Mouse (Mus musculus): ENCODE data around the gene Chst13.

DNA sequence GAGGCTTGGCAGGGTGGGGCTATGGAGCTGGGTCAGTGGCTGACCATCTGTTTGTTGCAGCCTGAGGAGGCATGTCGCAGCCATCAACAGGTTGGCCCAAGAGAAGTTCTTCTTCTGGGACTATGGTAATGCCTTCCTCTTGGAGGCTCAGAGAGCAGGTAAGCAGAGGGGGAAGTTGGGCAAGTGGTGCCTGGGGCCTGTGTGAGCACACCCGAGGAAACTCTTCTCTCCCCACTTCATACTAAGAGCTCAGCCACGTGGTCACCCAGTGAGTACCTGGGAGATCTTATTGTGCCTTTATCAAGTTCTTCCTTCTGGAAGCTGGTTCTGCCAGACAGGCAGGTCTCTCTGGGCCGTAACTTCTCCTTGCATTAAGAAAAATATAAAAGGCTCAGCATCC is 22.2 kb upstream of the Chst13 start:
- no peak for TF ChIP-seq CTCF (IDR thresholded peaks at IDR 0.05; ENCODE audit: low read depth)
- no peak for TF ChIP-seq EP300 (IDR thresholded peaks at IDR 0.05; ENCODE audit: low read depth)

Measured in liver, postnatal 0 days (tissue).